Mouse (Mus musculus) cerebellum, adult 2 months (tissue): ENCODE measurements around the gene Dnm3.

Source experiments
- CTCF ChIP-seq: fragments of 200-500 bp; IDR thresholded peaks from 2 replicates; pipeline ENCODE4 v1.5.1; 2011; ENCODE audit warnings: low read depth, mild to moderate bottlenecking, control low read depth, low read length, moderate library complexity, borderline replicate concordance; ENCODE audit not compliant: insufficient read depth
- POLR2A ChIP-seq: fragments of 200-500 bp; IDR thresholded peaks from 2 replicates; pipeline ENCODE4 v1.6.1; 2011; ENCODE audit warnings: low read length, control low read depth, borderline replicate concordance; ENCODE audit not compliant: insufficient read depth

GRCm38 (mm10) chr1:162142285-162142684 lies 335.5 kb downstream of the Dnm3 start:
- no peak for TF ChIP-seq CTCF
- no peak for TF ChIP-seq POLR2A
